Mouse (Mus musculus) forelimb bud, embryonic 11.5 days (tissue): ENCODE measurements around the gene Pmf1.
"Not testable (repeated sequence)": the region's sequence is repeated elsewhere in the genome, so short reads cannot be mapped to it uniquely, and the experiment has no call there.

Source experiments
- DNase-seq: peaks from one replicate; pipeline ENCODE4 v3.0.0-alpha.2; 2012; ENCODE audit warnings: low read depth, low spot score

Gene Pmf1

DNA sequence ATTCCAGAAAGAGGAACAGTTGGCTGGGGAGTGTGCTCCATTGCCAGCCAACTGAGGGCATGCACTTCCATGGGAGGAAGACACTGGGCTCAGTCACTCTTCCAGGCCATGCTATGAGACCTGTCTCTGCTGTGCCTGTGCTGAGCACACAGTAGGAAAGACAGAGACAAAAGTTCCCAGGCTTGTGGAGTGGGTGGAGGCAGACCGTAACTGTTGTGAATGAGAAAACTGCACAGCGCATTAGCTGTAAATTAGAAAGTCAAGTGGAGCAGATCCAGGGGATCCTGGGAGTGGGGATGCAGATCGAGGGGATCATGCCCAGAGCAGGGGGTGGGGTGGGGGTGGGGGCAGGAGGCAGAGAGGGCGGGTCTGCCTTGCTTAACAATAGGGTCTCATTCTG, 29.5 kb upstream of the Pmf1 start:
- DNase-seq: no peak

DNA sequence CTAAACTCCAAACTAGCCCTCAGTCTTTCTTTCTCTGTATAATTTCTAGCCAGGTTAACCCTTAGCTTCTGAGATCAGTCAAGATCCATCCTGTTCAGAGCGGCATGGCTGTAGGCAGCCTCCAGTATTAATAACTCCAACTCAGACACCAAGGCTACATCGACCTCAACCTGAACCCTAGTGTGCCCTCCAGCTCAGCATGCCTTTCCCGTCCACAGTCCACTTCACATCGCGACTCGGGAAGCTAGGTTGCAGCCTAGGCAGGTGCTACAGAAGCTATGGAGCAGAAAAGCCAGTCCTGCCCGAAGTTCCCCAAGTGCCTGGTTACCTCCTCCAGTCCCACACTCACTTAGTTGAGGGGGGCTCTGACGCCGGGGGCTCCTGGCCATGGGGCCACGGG, 27.3 kb upstream of the Pmf1 start:
- no peak for DNase-seq

DNA sequence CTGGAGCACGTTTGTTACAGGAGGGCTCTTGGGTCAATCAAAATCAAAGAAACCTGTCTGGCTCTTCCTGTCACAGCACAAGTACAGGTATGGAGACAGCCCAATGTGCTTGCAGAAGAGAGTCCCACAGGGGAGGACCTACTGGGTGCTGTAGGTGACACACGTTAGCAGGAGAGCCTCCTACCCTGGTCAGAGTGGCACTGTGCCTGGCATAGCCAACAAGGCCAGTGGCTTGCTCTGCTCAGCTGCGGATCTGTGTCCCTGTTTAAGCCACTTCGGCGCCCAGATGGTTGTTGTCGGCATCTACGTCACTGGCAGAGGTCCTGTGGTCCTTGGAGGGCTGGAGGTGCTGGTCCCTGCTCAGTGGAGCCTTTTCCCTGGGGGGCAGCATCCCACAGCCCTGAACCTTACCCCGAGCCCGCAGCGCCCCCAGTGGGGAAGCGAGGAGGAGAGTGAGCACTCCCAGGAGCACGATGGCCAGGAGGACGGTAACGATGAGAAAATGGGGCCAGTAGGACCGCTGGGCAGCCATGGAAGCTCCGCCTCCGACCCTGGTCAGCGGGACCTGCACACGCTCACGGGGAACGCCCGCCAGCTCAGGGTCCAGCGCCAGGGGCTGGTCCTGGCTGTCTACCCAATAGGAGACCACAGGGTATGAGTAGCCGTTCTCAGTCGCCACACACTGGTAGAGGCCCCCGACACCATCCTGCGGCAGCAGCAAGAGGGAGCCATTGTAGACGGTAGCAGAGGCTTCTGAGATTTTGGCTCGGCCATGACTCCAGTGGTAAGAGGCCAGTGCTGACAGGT, 26.5 kb upstream of the Pmf1 start:
- peak; percentile 76 for DNase-seq

DNA sequence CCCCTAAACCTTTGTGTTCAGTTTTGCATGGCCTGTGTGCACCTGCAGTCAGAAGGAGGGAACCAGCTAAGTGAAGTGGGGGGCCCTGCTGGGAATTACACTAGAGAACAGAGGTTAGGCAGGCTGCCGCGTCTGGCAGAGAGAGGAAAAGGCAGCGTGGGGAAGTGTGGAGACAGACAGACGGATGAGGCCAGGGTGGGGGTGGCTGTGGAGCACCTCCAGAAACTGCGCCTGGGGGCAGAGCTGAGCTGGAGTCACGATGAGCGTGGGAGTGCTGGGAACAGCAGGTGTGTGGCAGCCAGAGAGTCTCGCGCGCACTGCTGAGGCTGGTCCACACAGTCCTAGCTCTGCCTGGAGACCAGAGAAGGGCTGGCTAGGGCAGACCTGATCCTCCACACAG, 25.4 kb upstream of the Pmf1 start:
- DNase-seq: no peak

DNA sequence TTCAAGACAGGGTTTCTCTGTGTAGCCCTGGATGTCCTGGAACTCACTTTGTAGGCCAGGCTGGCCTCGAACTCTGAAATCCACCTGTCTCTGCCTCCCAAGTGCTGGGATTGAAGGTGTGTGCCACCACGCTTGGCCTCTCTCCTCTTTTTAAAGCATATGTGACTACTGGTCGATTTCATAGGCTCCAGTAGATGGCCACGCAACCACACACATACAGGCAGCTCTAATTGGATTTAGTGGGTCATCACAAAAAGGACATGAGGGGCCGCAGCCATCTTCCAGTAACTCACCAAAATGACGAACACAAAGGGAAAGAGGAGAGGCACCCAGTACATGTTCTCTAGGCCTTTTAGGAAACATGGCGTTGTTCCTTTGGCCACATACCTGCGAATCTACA, 18.5 kb upstream of the Pmf1 start:
- DNase-seq: not testable (repeated sequence)

DNA sequence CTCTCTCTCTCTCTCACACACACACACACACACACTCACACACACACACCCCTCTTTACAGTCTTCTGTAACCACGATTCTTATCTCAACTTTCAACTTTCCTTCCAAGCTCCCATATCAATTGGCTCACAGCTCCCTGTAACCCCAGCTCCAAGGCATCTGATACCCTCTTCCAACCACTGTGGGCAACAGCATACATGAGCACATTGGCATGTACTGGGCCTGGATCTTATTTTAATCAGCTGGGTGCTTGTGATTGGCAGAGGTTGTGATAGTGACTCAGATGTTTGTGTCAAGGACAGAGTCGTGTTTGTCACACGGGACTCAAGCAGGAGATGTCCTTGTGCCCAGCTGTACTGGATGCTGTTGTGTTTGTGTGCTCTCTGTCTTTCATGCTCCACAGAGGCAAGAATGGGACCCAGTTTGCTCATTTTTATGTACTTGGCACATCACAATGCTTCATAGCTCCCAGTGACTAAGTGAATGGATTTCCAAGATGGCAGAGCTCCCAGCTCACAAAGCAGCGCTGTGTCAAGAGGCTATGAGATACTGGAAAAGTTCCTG, 17.3 kb upstream of the Pmf1 start:
- no peak for DNase-seq

DNA sequence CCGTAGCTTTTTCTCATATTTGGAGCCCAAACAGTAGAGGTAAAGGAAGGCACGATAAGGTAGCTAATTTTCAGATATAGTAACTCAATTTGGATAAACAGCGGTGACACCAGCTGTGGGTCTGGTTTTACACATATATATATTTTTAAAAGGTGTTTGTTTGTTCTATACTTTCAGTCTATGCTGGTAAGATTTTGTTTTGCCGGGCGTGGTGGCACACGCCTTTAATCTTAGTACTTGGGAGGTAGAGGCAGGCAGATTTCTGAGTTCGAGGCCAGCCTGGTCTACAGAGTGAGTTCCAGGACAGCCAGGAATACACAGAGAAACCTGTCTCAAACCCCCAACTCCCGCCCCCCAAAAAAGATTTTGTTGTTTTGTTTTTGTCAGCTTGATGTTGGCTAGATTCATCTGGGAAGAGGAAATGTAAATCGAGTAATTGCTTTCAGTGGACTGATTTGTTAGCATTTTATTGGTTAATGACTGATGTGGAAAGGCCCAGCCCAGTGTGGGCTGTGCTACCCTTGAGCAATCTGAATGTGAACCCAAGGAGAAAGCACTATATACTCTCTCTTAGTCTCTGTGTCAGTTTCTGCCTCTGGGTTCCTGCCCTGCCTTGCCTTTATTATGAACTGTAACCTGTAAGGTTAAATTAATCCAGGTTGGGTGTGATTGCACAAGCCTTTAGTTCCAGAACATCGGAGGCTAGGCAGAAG, 15.7 kb upstream of the Pmf1 start:
- DNase-seq: no peak

DNA sequence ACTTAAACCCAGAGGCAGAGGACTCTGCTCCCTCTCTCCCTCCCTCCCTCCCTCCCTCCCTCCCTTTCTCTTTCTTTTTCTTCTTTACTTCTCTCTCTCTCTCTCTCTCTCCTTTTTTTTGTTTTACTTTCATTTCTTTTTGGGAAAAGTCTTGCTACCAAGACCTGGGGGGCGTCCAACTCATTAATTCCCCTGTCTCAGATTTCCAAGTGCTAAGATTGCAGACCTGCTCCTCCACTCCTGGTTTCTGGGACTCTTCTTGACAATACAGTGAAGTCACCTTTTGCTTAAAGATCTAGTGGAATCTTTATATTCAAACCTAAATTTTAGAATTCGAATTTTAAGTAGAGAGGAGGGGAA, 15.2 kb upstream of the Pmf1 start:
- no peak for DNase-seq

DNA sequence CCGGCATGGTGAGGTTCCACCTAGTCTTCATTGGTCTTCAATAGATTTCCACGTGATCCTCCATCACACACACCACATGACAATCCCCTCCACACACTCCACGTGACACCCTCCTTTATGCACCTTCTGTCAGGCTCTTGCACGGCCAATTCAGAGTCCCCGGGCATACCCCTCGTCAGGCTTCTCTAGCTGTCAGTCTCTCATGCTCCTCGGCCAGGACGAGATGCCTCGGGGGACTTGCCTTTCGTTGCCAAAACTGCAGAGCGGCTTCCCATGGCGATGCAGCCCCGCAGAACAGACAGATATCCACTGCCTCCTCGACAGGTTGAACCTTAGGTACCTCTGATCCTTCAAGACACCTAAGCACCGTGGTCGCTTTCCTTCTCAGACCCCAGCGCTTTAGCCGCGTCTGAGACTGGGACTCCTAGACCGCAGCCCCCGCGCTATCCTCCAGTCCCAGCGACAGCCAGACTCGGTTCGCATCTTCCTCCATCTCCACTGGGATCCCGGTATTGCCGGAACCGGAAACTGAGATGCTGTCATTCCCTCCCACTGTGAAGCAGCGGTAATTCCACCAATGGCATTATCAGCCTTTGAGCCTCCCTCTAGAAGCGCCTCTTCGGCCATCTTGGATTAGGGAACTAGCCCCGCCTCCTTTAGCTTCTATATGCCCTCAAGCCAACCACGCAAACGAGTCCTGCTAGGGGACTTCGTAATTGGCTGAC, 14.6 kb upstream of the Pmf1 start, which contains the start of gene Slc25a44:
Gene Slc25a44 (minus strand): TSS at position 535 of the 725 bp plus-strand sequence.
- peak; percentile 97 for DNase-seq

DNA sequence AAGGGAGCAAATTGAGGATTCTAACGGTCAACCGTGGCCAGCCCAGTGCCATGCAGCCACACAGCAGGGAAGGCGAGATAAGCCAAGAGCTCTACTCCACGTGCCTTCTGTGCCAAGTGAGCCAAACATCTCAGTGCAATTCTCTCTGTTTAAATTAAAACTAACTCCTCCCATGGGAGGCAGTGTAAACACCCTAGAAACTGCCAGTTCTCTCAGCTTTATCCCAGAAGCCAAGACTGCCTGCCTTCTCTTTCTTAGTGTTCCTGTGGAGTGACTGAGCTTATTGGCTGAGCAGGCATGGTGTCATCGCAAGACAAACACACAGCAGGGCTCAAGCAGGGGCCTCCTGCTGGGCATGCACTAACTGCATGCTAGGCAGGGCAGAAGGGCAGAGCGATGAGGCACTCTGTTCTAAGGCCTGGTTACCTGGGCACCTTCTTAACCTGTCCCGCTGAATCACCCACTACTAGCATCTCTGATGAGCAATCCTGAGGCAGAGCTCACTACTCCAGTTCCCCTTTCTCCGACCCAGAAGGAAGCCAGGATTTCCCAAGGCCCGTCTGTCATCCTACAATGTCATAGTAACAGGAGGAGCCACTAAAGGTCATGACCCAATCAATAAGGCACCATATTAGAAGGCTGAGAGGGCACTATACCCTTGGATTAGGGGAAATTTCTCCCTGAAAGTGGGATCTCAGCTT, 12.0 kb upstream of the Pmf1 start:
- DNase-seq: no peak

DNA sequence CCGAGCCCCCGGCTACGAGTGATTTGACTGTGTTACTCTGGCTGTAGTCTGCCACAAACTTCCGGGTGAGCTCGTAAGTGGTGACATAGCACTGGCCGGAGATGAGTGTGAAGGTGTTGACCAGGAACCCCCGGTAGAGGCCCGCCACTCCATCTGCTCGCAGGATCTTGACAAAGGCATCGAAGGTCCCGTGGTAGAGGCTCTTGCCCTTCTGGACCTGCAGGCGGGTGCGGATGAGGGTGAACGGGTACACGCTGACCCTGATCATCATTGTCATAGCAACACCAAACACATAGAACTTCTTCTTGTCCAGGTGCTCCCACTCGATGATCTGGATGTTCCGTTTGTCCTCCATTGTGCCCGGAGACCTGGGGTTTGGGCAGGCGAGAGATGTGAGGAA, 10.6 kb upstream of the Pmf1 start:
- DNase-seq: no peak

DNA sequence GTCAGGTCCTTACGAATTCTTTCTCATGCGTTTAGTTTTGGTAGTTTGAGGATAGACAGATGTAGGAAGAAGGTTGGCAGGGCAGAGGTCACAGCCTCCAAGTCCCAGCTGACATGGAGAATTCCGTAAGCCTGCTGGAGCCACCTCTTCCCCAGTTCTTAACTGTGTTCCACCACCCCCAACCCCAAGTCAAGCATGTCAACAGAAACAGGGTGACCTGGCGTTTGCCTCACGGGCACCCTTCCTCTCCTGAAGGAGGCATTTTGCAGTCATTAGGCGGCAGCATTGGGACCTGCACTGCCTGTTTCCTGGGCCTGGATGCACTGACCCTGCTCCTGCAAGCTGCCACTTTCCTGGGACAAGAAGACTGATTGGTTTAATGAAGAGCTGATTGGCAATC, 7.9 kb upstream of the Pmf1 start:
- DNase-seq: no peak

DNA sequence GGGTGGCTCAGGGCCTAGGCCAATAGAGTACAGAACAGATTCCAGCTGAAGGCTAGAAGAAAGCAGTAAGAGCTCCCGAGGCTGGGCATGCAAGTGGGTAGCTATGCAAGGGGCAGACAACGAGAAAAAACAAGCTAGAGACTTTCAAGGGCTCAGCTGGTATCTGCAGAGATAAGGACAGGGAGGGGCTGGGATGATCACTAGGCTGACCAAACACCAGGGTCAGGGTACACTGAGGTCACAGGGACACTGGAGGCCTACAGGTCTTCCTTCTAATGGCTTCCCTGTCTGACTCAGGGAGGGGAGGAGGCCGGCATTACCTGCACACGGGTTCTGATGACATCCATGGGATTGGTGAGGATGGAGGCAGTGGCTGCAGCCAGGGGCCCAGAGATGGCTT, 5.5 kb upstream of the Pmf1 start:
- DNase-seq: no peak

DNA sequence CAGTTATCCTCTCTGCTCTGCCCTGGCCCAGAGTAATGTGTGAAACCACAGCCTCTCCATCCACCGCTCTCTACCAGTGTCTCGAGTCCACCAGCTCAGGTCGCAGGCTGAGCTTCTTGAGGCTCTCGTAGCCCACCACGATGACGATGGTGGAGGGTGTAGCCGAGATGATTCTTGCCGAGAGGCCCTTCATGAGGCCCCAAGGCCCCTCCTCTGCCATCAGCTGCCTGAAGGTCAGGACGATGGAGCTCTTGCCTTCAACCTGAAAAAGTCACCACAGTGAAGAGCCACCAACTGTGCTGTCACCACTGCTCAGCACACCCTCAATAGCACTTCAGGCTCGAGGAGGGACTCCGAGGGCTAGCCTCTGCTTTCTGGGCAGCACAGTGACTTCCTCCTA, 2.5 kb upstream of the Pmf1 start:
- DNase-seq: no peak

DNA sequence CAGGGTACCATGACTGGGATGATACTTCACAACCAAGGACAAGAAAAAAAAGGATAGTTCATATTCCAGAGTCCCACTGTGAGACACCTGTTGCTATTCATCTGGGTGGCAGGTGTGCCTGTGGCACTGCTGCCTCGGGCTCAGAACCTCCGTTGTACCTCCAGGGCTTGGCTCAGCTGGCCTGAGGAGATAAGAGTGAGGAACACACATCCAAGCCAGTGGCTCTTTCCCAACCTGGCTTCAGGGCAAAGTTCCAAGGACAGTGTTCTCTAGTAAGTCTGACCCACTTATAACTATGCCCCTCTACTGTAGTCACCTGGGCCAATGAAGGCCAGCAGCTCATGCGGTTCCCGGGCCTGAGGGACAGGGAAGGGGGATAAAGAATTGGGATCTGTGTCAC, 1.6 kb upstream of the Pmf1 start:
- DNase-seq: no peak

DNA sequence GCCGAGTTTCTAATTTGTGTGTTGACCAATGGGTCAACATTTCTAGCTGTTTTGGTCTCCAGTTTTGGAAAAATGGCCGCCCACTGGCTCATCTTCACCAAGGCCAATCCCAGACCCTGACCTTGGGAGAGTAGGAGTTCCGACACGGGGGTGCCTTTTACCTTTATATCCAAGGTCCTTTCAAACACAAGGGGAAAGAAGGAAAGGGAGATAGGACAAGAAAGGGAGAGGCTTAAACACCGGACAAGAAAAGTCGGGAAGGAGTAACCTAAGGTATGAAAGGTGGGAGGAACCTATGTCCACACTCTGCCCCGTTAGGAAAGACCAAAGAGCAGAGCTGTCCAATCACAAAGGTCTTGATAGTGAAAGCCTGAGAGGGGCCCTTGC, 507 bp upstream of the Pmf1 start:
- no peak for DNase-seq

DNA sequence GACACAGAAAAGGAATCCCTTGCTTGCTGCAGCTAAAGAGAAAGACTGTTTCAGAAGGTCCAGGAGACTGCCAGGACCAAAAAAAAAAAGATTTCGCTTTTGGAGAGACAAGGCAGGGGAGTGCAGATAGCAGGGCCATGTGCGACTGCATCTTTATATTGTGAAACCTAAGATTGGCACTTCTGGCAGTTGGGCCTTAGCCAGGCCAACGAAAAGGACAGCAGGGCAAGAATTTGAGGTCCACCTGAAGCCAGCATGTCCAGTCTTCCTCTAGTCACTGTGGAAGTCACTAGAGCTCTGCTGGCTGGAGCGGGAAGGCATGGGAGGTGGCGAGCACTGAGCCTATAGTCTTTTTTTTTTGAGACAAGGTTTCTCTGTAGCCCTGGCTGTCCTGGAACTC, 1.2 kb downstream of the Pmf1 start:
- no peak for DNase-seq

DNA sequence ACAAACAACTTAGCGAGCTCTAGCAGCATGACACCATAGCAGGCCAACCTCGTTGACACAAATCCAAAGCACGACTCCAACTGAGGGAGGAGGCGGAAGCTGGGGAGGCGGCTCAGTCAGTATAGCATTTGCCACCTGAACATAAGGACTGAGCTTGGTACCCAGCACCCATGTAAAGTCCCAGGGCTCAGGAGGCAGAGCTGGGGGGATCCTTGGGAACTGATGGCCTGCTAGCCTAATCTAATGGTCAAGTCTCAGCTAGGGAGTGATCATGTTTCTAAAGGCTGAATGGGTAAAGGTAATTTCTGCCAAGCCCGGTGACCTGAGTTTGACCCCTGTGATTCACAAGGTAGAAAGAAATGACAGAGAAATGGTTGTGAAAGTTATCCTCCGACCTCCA, 2.6 kb downstream of the Pmf1 start:
- DNase-seq: no peak

DNA sequence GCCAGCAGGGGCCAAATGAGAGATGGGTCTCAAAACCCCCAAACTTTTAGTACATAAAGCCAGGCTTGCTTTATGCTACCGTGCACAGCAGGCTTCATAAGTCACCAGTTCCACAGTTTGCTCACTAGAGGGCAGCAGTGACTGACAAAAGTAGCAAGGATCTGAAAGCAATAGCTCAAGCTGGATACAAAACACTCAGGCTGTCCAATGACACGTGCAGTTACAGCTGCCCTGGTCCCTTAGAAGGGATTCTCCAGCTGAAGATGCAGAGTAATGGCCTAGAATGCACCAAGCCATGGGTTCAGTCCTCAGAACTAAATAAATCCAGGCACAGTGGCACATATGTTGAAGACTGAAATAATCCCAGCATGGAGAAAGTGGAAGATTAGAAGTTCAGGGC, 3.0 kb downstream of the Pmf1 start:
- DNase-seq: peak; percentile 89

DNA sequence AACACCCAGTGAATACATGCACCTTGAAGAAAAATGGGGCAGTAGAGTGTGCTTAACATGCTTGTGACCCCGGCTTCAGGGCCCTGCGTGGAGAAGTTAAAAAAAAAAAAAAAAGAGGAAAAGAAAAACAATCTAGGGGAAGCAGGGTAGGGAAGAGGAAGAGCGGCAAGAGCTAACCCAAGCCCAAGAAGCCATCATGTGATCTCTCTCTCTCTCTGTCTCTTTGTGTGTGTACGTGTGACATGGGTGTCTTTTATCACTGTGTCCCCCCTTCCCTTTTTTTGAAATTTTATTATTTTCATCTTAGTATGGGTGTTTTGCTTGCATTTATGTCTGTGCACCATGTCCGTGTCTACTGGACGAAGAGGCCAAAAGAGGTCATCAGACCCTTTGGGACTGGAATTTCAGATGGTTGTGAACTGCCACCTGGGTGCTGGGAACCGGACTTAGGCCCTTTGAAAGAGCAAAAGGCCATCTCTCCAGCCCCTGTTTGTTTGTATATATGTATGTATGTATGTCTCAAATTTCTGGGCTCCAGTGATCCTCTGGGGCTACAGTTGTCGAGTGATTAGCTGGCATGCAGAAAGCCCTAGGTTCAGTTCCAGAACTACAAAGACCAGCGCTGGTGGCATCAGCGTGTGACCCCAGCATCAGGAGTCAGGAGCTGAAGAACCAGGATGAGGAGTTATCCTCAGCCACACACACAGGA, 6.5 kb downstream of the Pmf1 start:
- no peak for DNase-seq

DNA sequence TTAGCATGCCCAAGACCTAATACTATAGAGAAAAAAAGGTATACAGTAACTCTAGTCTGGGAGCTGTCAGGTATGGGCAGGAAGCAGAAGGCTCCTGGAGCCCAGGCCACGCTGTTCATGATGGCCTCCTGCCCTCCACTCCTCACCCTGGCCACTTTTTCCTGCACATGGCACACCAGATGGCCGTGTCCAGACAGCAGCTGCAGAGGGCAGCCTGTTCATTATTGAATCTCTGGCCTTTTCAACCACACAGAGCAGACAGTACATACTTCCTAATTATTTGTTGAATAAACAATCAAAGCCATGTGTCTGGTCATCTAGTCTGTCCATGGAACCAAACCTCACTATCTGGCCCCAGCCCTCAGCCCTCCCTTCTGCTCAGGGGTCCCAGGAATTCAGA, 11.5 kb downstream of the Pmf1 start:
- DNase-seq: no peak
